Mouse (Mus musculus) MEL (cell line): ENCODE measurements around the gene Ccdc170.

Source experiments
- BHLHE40 ChIP-seq: IDR thresholded peaks from 2 replicates; pipeline ENCODE4 v1.6.1; 2012; ENCODE audit warnings: low read depth, mild to moderate bottlenecking, inconsistent platforms, low read length, improper control_type of control experiment, borderline replicate concordance
- CTCF ChIP-seq, 3 experiments: IDR thresholded peaks in 2 of 3; conservative IDR thresholded peaks in 1 of 3; 2 replicates each; pipeline ENCODE4 v1.5.1; 2011 to 2012; ENCODE audit warnings: low read length in 3 of 3, low read depth in 2 of 3, mild to moderate bottlenecking in 2 of 3, improper control_type of control experiment in 1 of 3, inconsistent platforms in 1 of 3, mixed read lengths in 1 of 3, moderate library complexity in 1 of 3; ENCODE audit not compliant: control insufficient read depth in 1 of 3, insufficient read depth in 1 of 3, poor library complexity in 1 of 3, severe bottlenecking in 1 of 3
- ELF1 ChIP-seq: IDR thresholded peaks from 2 replicates; pipeline ENCODE4 v1.6.1; 2014; ENCODE audit warnings: low read depth, mild to moderate bottlenecking, inconsistent platforms, low read length, improper control_type of control experiment, moderate library complexity
- EP300 ChIP-seq, 2 experiments: IDR thresholded peaks; 2 replicates each; pipeline ENCODE4 v1.6.1; 2011; ENCODE audit warnings: improper control_type of control experiment in 2 of 2, low read length in 2 of 2, low read depth in 1 of 2, mild to moderate bottlenecking in 1 of 2
- ETS1 ChIP-seq: IDR thresholded peaks from 2 replicates; pipeline ENCODE4 v1.6.1; 2012; ENCODE audit warnings: low read depth, mild to moderate bottlenecking, inconsistent platforms, low read length, improper control_type of control experiment, moderate library complexity
- GABPA ChIP-seq: IDR thresholded peaks from 2 replicates; pipeline ENCODE4 v1.6.1; 2012; ENCODE audit warnings: low read depth, mild to moderate bottlenecking, inconsistent platforms, low read length, improper control_type of control experiment, moderate library complexity
- GATA1 ChIP-seq: IDR thresholded peaks from 2 replicates; pipeline ENCODE4 v1.6.1; 2011; ENCODE audit warnings: low read depth, low read length, improper control_type of control experiment
- HCFC1 ChIP-seq: IDR thresholded peaks from 2 replicates; pipeline ENCODE4 v1.6.1; 2012; ENCODE audit warnings: low read depth, mild to moderate bottlenecking, inconsistent platforms, low read length, improper control_type of control experiment, moderate library complexity
- MAZ ChIP-seq: IDR thresholded peaks from 2 replicates; pipeline ENCODE4 v1.6.1; 2012; ENCODE audit warnings: low read depth, mild to moderate bottlenecking, inconsistent platforms, low read length, improper control_type of control experiment
- NRF1 ChIP-seq: IDR thresholded peaks from 2 replicates; pipeline ENCODE4 v1.6.1; 2014; ENCODE audit warnings: low read depth, mild to moderate bottlenecking, inconsistent platforms, low read length, improper control_type of control experiment, moderate library complexity; ENCODE audit not compliant: poor library complexity, insufficient read depth, severe bottlenecking
- POLR2A ChIP-seq, 2 experiments: IDR thresholded peaks; 2 replicates each; pipeline ENCODE4 v1.6.1; 2011 to 2012; ENCODE audit warnings: low read length in 2 of 2, mild to moderate bottlenecking in 2 of 2, control low read depth in 1 of 2, improper control_type of control experiment in 1 of 2, low read depth in 1 of 2, moderate library complexity in 1 of 2; ENCODE audit not compliant: control insufficient read depth in 1 of 2, insufficient read depth in 1 of 2, poor library complexity in 1 of 2
- SIN3A ChIP-seq: IDR thresholded peaks from 2 replicates; pipeline ENCODE4 v1.6.1; 2012; ENCODE audit warnings: low read length, improper control_type of control experiment, inconsistent platforms
- USF1 ChIP-seq: IDR thresholded peaks from 2 replicates; pipeline ENCODE4 v1.6.1; 2014; ENCODE audit warnings: low read depth, mild to moderate bottlenecking, inconsistent platforms, low read length, improper control_type of control experiment, moderate library complexity
- ZNF384 ChIP-seq: IDR thresholded peaks from 2 replicates; pipeline ENCODE4 v1.6.1; 2012; ENCODE audit warnings: low read depth, mild to moderate bottlenecking, inconsistent platforms, low read length, improper control_type of control experiment

DNA sequence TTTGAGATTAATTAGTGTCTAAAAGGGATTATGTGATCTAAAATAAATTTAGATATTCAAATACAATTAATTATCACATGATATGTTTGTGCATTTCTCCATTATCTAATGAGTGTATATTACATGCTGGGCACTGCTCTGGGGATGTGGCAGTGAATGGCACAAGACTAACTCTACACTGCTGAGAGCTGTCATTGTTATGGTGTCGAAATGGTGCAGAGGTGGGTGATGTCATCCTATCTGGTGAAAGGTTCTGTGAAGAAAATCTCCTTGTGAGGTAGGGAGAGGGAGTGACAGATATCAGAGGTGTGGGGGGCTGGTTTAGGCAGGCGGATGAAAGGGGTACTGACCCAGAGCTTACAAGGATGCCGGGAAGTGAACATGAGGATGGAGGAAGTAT lies 37.3 kb downstream of the Ccdc170 start:
- TF ChIP-seq CTCF (IDR thresholded peaks at IDR 0.05 in 2 of 3, conservative IDR thresholded peaks at IDR 0.05 in 1 of 3; ENCODE audit: control insufficient read depth in 1 of 3, insufficient read depth in 1 of 3, low read depth in 2 of 3, low read length in 3 of 3, poor library complexity in 1 of 3, severe bottlenecking in 1 of 3) (no peak), ZNF384 (no peak), MAZ (no peak), BHLHE40 (no peak), EP300 (IDR thresholded peaks at IDR 0.05; ENCODE audit: low read depth in 1 of 2, low read length in 2 of 2) (no peak), HCFC1 (no peak), ELF1 (no peak), SIN3A (no peak), ETS1 (no peak), POLR2A (IDR thresholded peaks at IDR 0.05; ENCODE audit: control insufficient read depth in 1 of 2, insufficient read depth in 1 of 2, low read depth in 1 of 2, low read length in 2 of 2, poor library complexity in 1 of 2) (no peak), USF1 (no peak), GABPA (no peak), GATA1 (no peak), NRF1 (no peak)
